Mouse (Mus musculus): ENCODE measurements around the gene Ndufs1.

Ndufs1 gene

DNA sequence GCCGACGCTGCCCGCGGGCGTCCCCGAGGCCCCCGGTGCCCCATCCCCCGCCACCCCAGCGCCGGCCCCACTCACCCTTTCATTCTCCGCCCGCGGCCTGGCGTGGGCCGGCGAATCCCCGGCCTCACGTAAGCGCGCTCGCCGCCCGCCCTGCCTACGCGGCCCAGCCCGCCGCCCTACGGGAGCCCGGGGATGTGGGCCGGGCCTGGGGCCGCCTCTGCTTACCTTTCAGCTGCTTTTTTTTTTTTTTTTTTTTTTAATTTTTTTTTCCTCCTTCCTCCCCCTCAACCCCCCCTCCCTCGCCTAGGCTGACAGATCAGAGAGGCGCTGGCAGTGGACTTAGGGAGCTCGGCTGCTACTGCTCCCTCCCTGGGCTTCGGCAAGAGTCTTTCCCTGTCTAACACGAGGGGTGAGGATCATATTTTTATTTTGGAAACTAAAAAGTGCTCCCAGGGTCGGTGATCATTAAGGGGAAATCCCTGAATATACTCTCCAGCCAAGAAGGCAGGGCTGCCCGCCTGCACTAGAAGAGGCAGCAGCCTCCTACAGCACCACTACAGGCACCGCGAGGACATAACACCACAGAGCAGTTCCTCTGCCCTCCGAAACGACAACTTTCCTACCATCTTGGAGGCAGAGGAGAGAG lies 62.4 kb downstream of the Ndufs1 start, which contains the start of gene Ino80d:
TSS of gene Ino80d (minus strand) at position 532 of the 646 bp plus-strand sequence.
- DNase-seq: peak; percentile 68

DNA sequence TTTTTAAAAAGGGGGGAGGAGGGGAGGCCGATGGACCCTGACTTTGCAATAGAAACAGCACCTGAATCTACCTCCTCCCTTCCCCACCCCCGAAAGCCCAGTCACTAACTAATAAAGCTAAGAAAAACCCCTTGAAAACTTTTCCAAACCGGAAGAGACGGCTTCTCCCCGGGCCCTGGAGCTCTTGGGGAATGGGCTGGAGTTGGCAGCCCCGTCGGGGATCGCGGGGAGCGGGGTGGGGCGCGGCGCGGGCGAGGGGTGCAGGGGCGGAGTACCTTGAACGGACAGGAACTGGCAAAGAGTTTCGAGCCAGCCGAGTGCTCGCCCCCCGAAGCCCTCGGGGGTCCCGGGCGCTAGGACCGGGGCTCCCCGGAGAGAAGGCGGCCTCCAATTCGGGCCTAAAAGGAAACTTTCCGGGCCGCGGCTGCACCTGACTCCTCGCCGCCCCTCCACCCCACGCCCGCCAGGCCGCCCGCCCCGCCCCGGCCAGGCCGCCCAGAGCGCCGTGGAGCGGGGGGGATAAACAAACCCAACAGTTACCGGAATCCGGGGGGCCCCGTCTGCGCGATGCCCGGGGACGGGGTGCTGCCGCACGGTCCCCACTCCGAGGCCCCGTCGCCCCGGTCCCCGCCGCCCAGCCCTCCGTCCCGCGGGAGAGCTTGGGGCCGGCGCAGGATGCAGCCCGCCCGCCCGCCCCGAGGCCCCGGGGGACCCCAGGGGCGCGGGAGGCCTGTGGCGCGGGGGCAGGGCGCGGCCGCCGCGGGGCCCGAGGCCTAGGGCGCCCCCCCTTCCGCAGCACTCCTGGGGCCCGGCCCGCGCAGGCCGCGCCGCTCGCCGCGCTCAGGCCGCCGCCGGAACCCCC lies 63.1 kb downstream of the Ndufs1 start:
- DNase-seq: peak; percentile 35

DNA sequence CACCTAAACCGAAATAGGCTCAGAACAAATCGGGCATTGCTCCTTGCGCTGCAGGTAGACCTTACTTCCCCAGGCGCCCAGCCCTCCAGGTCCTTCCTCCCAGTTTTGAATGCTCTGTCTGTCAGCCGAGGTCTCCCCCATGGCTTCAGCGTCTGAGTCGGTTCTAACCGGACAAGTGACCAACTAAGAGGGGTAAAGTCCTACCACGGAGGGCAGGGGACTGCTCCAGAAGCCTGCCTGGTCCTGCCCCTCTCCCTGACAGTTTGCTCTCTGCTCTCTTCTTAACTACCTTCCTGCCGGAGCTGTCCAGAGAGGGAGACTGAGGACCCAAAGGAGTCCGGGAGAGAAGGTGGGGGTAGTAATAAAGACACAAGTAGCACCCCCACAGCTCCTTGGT lies 63.8 kb downstream of the Ndufs1 start:
- no peak for DNase-seq

DNA sequence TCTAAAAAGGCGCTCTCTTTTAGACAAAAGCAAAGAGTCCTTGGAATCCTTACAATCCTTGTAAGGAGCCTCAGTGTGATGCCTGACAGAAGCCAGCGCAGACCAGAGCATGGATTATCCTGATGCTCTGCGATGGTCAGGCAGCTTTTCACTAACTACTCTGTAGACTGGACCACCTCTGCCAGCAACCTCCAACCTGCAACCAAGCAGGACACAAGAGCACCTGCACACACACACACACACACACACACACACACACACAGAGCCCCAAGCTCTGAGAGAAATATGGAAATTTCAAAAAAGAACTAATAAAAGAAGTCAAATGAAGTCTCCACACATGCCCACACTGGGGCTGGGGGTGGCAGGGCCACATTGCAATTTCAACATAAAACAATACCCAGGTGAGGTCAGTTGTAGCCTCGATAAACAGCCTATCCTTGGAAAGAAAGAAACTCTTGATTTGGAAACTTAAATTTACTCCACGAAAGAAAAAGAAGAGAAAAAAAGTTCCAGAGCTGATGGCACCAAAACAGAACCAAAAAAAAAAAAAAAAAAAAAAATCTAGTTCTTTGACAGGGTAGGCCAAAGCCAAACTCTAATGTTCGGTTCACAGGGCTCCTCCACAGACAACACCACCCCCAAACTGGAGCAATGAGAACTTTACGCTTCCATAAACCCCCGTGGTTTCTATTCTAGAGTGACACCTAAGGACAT lies 64.3 kb downstream of the Ndufs1 start:
- no peak for DNase-seq

DNA sequence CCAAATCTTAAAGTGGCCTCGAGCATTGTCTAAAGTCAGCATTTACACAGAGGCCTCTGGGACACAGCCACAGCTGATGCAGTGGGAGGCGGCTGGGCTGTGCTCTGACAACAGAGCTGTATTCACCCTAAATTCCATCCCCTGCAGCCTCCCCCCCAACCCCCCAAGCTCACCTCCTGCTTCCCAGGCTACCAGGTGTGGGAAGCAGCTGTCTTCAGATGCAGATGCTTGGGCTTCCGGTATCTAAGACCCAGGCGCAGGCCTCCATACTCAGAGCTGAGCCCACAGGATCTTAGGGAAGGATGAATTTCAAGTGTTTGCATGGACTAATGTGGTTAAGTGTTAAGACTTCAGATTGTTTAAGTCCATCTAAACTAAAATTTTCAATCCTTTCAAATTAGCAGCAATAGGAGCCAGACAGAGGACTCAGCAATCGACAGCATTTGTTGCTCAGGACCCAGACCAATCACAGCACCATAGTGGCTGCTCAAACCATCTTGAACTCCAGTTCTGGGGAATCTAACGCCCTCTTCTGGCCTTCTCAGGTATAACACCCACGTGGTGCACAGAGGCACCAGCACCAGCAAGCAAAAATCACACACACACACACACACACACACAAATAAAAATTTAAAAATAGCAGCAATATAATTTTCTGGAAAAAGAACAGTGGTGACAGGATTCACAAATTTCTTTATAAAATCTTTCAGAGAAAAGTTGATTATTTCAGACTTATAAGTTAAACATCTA lies 65.9 kb downstream of the Ndufs1 start:
- DNase-seq: peak; percentile 34

DNA sequence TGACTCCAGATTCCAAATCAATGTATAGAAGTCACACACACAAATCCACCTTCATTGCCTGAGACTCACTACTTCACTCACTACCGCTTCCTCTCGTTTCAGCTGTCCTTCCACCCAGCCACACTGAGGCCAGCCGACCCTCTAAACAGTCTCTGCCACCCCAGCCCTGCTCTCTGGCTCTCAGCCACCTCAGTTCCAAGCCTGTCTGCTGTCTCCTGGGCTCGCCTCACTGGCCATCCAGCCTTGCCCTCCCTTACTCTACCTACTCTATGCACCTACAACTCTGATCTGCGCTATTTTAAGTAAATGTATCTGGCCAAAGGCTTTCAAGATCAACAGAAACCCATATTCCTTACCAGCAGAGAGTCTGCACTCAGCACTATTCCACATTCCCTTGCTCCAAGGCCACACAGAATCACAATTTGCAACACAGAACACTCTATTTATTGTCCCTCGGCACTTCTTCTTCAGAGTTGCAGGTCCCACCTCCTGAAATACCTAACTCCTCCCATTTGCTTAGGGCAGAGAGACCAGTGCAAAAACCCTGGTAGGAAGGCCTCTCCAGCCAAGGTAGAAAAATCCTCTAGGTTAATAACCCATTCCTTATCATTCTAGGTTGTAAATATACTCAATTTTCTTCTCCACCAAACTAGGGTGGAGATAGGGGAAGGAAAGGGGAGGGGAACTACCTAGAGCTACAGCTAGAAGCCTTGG lies 68.9 kb downstream of the Ndufs1 start:
- DNase-seq: no peak

DNA sequence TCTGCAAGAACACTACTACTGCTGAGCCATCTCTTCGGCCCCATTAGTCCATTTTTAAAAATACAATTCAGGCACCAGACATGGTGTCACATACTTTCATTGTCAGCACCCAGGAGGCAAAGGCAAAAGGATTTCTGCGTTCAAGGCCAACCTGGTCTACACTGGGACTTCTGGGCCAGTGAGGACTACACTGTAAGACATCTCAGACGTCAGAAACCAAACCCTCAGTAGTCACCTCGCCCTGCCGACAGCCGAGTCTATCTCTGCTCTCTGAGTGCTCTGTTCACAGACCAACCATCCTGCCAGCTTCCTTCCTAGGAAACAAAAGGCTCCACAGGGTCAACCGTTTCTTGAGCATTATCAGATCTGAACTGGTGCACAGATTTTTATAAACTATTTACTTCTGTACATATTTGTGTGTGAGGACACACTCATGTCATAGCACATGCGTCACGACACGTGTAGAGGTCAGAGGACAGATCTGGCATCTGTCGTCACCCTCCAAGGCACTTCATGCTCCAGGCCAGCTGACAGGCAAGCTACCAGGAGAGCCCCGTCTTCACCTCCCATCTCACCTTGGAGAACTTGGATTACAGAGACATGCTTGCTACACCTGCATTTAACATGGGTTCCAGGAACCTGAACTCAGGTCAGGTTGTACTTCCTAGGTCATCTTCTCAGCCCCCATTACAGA lies 73.7 kb downstream of the Ndufs1 start:
- no peak for DNase-seq

DNA sequence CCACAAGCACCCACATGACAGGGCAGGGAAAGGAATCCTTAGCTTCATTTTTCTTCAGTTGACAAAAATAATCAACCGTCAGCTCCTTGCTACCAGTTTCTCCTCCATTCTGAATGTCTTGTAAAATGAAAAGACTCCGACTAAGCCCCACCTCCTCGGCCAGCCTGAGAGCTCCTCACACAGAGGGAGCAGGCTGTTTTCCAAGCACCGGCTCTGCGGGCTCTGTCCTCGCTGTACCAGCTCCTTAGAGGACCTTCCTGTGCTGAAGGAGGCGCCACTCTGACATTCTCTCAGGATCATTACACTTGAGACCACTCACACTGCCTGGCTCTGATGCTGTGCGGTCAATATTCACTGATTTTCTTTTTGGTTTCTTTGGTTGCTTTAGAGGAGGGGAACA lies 76.4 kb downstream of the Ndufs1 start:
- DNase-seq: no peak

DNA sequence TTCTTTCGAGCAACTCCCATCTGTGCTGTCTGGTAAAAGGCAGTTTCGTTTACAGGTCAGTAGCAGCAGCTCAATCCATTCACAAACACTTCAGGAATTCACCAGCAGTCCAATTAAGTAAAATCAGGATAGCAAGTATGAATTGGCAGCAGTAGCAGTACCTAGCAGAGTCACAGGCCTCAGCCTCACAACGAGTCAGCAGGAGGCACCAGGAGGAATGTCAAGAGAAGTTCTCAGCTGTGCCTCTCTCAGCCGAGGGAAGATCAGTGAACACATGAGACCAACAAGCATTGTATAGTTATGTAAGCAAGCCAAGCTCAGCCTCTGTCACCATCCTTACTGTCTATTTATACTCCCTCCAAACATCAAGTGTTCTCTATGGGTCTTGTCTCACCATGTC lies 77.8 kb downstream of the Ndufs1 start:
- DNase-seq: no peak

DNA sequence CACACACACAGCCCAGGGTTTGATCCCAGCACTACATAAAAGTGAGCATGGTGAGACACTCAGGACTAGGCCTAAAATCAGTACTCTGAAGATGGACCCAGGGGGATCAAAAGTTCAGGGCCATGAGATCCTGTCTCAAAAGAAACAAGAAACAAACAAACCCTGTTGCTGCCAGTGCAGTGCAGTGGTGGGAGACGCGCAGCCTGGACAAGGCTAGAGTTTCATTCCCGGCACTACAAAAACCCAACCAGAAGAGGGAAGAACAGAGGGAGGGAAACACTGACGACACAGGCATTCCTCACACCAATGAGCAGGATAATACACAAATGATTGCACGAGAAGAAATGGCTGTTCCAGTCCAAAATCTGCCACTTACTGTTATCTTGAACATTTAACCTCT lies 80.6 kb downstream of the Ndufs1 start:
- DNase-seq: no peak

Measured in right cerebral cortex, postnatal 14 days (tissue).